Mouse (Mus musculus) liver, embryonic 13.5 days (tissue): ENCODE results near the gene Olfr279. TPM values are rescaled to one million over a fixed set of nuclear protein-coding genes. Genes with fewer than 3 reads are reported as not detected.

ENCODE experiments used
- ATAC-seq: fragments of 200-750 bp; cut with Nextera tagmentation; 2 replicates; pipeline ENCODE4 v1.8.0; 2017; ENCODE audit warnings: low read depth, mild to moderate bottlenecking, moderate number of reproducible peaks, moderate library complexity
- DNase-seq: peaks from one replicate; pipeline ENCODE4 v3.0.0; 2022
- H3K27ac ChIP-seq: fragments of 300-500 bp; sonication (generic); 2 replicates; pipeline ENCODE4 v1.5.1; 2015; ENCODE audit warnings: moderate library complexity, mild to moderate bottlenecking, inconsistent platforms
- H3K27me3 ChIP-seq: fragments of 300-500 bp; sonication (generic); 2 replicates; pipeline ENCODE4 v1.6.1; 2015; ENCODE audit warnings: mild to moderate bottlenecking, inconsistent platforms
- H3K36me3 ChIP-seq: fragments of 300-500 bp; sonication (generic); 2 replicates; pipeline ENCODE4 v1.6.1; 2015; ENCODE audit warnings: mild to moderate bottlenecking, inconsistent platforms
- H3K4me1 ChIP-seq: fragments of 300-500 bp; sonication (generic); replicated peaks from 2 replicates; pipeline ENCODE4 v1.6.1; 2015; ENCODE audit warnings: inconsistent platforms
- H3K4me2 ChIP-seq: fragments of 300-500 bp; sonication (generic); 2 replicates; pipeline ENCODE4 v1.6.1; 2015; ENCODE audit warnings: inconsistent platforms, mild to moderate bottlenecking, moderate library complexity
- H3K4me3 ChIP-seq: fragments of 300-500 bp; sonication (generic); replicated peaks from 2 replicates; pipeline ENCODE4 v1.5.1; 2015; ENCODE audit warnings: mild to moderate bottlenecking, inconsistent platforms
- H3K9ac ChIP-seq: fragments of 300-500 bp; sonication (generic); 2 replicates; pipeline ENCODE4 v1.6.1; 2015; ENCODE audit warnings: mild to moderate bottlenecking, inconsistent platforms
- H3K9me3 ChIP-seq: fragments of 300-500 bp; sonication (generic); replicated peaks from 2 replicates; pipeline ENCODE4 v1.6.1; 2016; ENCODE audit warnings: inconsistent platforms
- WGBS: fragments of 180-500 bp; shearing (Covaris S2); methylation state at CpG from one replicate; pipeline ENCODE4 v1.1.7; 2015; ENCODE audit not compliant: insufficient replicate concordance; 5-methylcytosine and 5-hydroxymethylcytosine counted together
- polyA plus RNA-seq: library from polyadenylated mRNA; unstranded; fragments of >200 nt; fragmentation: Nextera tagmentation; extraction: Ambion mirVana; gene quantifications from 2 replicates; pipeline ENCODE4 v1.2.1, GENCODE M21; 2015

Olfr279 gene
- polyA plus RNA-seq: not detected in 2 replicates

DNA sequence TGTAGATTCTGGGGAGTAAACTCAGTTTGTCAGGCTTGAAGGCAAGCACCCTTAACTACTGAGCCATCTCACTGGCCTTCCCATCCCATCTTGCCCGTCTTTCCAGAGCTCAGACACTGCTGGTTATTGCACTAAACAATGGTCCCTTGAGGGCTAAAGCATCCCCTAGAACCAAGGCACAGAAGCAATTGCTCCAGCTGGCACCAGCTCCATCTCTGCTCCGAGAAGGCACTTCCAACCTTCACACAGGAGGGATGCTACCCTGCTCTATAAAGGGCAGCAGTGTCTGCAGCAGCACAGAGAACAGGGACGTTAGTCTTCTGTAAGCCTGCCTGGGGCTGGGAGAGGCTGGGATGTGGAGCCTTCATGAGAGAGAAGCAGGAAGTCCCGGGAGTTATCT lies at the start of gene Olfr279:
TSS of gene Olfr279 (plus strand) at position 301 of the 400 bp plus-strand sequence.
- H3K9me3 ChIP-seq: no peaks in the 10 kb centered on the region
- no peak within 1 kb of the TSS for H3K27ac ChIP-seq
- no peaks in the 10 kb centered on the region for H3K4me1 ChIP-seq
- WGBS: 34% methylated on average over 4 of the region's 4 CpGs
- H3K27me3 ChIP-seq: no peaks in the 10 kb centered on the region
- ATAC-seq (no peak), DNase-seq (no peak)
- H3K9ac ChIP-seq: no peak within 1 kb of the TSS
- H3K36me3 ChIP-seq: no peaks in the 10 kb centered on the region
- H3K4me3 ChIP-seq: no peak within 1 kb of the TSS
- no peak within 1 kb of the TSS for H3K4me2 ChIP-seq

DNA sequence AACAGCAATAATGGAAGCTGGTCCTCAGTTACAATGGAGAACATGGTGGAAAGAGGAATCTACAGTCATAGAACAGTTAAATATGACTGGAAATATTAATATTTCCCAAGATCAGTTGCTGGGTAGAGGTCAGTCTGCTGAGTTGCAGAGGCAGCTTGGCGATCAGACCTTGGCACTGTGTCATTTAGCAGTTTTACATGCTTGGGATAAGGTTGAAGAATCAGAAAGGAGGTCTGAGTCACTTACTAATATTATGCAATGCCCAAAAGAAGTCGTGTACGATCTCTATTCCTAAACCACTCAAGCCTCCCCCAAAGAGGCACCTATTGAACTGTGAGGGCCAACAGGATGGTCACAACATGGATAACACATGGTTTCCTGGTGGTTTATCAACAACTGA lies 47.6 kb upstream of the Olfr279 start:
- no peaks in the 10 kb centered on the region for H3K27me3 ChIP-seq
- DNase-seq (no peak), ATAC-seq (no peak)
- H3K27ac ChIP-seq: no peak overlapping the region
- no peak overlapping the region for H3K4me3 ChIP-seq
- H3K36me3 ChIP-seq: no peaks in the 10 kb centered on the region
- H3K4me1 ChIP-seq: no peaks in the 10 kb centered on the region
- H3K4me2 ChIP-seq: no peak overlapping the region
- no peak overlapping the region for H3K9ac ChIP-seq
- WGBS: 47% methylated on average over 3 of the region's 3 CpGs
- no peaks in the 10 kb centered on the region for H3K9me3 ChIP-seq

DNA sequence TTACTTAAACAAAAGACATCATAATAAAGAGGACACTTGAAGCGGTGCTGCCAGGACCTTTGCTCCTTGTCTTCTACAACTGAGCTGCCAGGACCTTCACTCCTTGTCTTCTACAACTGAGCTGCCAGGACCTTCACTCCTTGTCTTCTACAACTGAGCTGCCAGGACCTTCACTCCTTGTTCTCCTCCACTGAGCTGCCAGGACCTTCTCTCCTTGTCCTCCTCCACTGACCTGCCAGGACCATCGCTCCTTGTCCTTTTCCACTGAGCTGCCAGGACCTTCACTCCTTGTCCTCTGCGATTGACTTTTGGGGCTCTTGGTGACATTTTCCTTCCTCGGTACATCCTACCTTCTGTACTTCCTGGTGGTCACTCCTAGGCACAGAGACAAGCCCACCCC lies 43.7 kb upstream of the Olfr279 start:
- 46% methylated on average over 4 of the region's 4 CpGs for WGBS
- DNase-seq: no peak
- Histone ChIP-seq H3K4me2 (no peak overlapping the region), H3K4me3 (no peak overlapping the region), H3K9me3 (no peaks in the 10 kb centered on the region), H3K27me3 (no peaks in the 10 kb centered on the region), H3K27ac (no peak overlapping the region), H3K36me3 (no peaks in the 10 kb centered on the region), H3K9ac (no peak overlapping the region), H3K4me1 (no peaks in the 10 kb centered on the region)
- no peak for ATAC-seq

DNA sequence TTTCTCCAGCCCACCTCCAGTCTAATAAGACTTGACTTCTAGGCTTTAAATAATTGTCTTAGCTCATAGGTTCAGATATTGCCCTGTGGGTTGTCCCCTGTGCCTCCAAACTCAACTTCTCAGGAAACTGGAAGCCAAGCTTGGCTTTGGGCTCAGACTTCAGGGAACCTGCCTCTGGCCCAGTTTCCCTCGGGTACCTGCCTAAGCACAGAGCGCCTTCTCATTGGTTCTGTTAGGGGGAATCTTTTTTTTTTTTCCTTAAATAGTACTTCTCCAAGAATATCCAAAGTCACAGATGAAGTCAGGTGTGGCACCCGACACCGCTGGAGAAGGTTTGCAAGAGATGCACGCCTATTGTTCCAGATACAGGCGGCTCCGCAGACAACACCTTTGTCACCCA lies 39.9 kb upstream of the Olfr279 start, which contains the start of gene Olfr281:
TSS of gene Olfr281 (plus strand) at position 301 of the 400 bp plus-strand sequence.
- no peak for DNase-seq

DNA sequence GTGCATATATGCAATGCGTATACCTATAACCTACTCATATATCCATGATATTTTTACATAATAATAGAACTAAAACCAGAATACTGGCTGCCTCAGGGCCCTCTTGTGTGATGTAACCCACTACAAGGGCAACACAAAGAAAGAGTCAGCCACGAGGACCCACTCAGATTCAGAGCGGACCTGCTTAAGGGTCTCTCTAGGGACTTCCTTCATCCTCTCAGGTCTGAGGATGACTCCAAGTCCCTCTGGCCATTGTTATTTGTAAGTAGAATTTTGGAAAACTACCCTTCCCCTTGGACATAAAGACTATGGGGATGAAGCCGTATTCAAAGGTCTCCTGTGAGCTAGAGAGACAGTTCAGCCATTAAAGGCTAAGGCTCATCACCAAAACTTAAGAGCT lies 22.6 kb upstream of the Olfr279 start, which contains the start of gene OR5BS1P:
TSS of gene OR5BS1P (plus strand) at position 301 of the 400 bp plus-strand sequence.
- Histone ChIP-seq H3K27ac (no peak within 1 kb of the TSS), H3K36me3 (no peaks in the 10 kb centered on the region), H3K4me2 (no peak within 1 kb of the TSS), H3K4me1 (no peaks in the 10 kb centered on the region), H3K9me3 (no peaks in the 10 kb centered on the region), H3K9ac (no peak within 1 kb of the TSS), H3K4me3 (no peak within 1 kb of the TSS), H3K27me3 (no peaks in the 10 kb centered on the region)
- WGBS: 68% methylated on average over 4 of the region's 4 CpGs
- no peak for ATAC-seq
- DNase-seq: no peak

More for the DNA sequence above, 39.9 kb upstream of the Olfr279 start, which contains the start of gene Olfr281:
- Histone ChIP-seq H3K4me1 (no peaks in the 10 kb centered on the region), H3K4me2 (no peak within 1 kb of the TSS), H3K9ac (no peak within 1 kb of the TSS), H3K27me3 (no peaks in the 10 kb centered on the region), H3K36me3 (no peaks in the 10 kb centered on the region), H3K4me3 (no peak within 1 kb of the TSS), H3K27ac (no peak within 1 kb of the TSS), H3K9me3 (no peaks in the 10 kb centered on the region)
- WGBS: 71% methylated on average over 7 of the region's 7 CpGs
- ATAC-seq: no peak

DNA sequence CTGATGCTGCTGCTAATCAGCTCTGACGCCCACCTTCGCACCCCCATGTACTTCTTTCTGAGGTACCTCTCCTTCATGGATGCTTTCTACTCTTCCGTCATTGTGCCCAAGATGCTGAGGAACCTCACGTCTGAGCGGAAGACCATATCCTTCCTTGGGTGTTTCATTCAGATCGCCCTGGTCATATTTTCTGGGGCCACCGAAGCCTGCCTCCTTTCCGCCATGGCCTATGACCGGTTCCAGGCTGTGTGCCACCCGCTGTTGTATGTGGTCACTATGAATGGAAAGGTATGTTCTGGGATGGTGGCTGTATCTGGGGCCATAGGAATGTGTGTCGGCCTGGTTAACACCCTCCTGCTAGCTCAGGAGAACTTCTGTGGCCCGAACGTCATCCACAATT lies 20.7 kb upstream of the Olfr279 start:
- no peak overlapping the region for H3K27ac ChIP-seq
- no peak overlapping the region for H3K4me3 ChIP-seq
- H3K27me3 ChIP-seq: no peaks in the 10 kb centered on the region
- H3K36me3 ChIP-seq: no peaks in the 10 kb centered on the region
- no peak for ATAC-seq
- H3K9ac ChIP-seq: no peak overlapping the region
- DNase-seq: no peak
- H3K4me2 ChIP-seq: no peak overlapping the region
- no peaks in the 10 kb centered on the region for H3K4me1 ChIP-seq
- H3K9me3 ChIP-seq: no peaks in the 10 kb centered on the region
- 73% methylated on average over 13 of the region's 13 CpGs for WGBS

DNA sequence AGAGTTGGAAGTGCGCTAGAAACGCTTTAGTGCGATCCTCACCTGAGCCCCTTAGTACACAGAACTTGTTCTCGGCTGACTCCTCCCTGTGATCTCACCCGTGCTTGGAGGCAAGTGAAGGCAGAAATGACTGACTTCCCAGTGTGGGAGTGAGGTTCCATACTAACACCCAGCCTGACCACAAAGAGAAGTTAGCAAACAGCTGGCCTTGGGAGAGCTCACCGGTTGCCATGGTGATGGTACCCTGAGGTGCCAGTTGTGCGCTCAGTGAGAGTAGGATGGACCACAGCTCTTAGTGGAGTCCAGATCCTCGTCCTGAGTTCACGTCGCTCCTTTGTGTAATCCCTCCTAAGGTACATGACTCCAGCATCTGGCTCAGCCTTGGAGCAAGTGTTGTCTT lies 17.2 kb upstream of the Olfr279 start:
- H3K9ac ChIP-seq: no peak overlapping the region
- no peak overlapping the region for H3K4me3 ChIP-seq
- no peaks in the 10 kb centered on the region for H3K27me3 ChIP-seq
- H3K4me2 ChIP-seq: no peak overlapping the region
- no peaks in the 10 kb centered on the region for H3K9me3 ChIP-seq
- H3K4me1 ChIP-seq: no peaks in the 10 kb centered on the region
- 67% methylated on average over 10 of the region's 10 CpGs for WGBS
- no peak for DNase-seq
- no peak overlapping the region for H3K27ac ChIP-seq
- ATAC-seq: no peak
- H3K36me3 ChIP-seq: no peaks in the 10 kb centered on the region

DNA sequence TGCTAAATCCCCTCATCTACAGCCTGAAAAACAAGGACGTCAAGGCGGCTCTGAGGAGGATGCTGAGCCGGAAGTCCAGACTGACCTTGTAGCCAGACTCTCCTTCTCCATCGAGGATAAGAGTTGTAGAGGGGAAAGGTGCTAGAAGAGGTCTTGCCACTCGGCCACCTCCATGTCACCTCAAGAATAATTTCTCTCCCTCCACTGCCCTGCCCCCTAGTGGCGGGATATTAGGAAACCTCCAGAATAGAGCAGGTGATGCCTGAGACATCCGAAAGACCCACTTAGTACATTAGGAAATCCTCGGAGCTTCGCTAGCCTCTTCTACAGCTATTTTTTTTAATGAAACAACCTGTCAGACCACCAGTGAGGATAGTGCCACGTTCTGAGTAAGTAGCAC lies 16.8 kb upstream of the Olfr279 start:
- H3K4me2 ChIP-seq: no peak overlapping the region
- H3K27me3 ChIP-seq: no peaks in the 10 kb centered on the region
- H3K9ac ChIP-seq: no peak overlapping the region
- H3K4me3 ChIP-seq: no peak overlapping the region
- no peak overlapping the region for H3K27ac ChIP-seq
- H3K4me1 ChIP-seq: no peaks in the 10 kb centered on the region
- ATAC-seq (no peak), DNase-seq (peak; percentile 9)
- no peaks in the 10 kb centered on the region for H3K36me3 ChIP-seq
- H3K9me3 ChIP-seq: no peaks in the 10 kb centered on the region
- 40% methylated on average over 10 of the region's 10 CpGs for WGBS

DNA sequence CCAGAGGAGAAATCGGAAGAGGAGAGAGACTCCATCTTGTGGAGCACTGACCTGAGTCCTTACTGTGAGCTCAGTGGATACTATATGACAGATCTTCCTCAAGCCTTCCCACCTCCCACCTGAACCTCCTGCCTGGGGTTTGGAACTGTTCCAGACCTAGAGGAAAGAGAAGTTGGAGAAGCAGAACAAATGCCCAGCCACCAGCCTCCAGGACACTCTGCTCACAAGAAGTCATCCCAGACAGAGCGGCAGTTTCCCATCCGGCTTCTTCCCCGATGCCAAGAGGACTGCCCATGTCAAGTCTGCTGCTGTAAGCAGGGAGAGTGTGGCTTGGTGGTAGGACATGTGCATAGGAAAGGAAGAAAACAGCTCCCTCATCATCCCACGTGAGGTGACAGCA lies 15.9 kb upstream of the Olfr279 start:
- H3K4me1 ChIP-seq: no peaks in the 10 kb centered on the region
- ATAC-seq: no peak
- no peak for DNase-seq
- H3K4me2 ChIP-seq: no peak overlapping the region
- no peaks in the 10 kb centered on the region for H3K9me3 ChIP-seq
- no peak overlapping the region for H3K27ac ChIP-seq
- H3K9ac ChIP-seq: no peak overlapping the region
- no peak overlapping the region for H3K4me3 ChIP-seq
- 67% methylated on average over 5 of the region's 5 CpGs for WGBS
- H3K27me3 ChIP-seq: no peaks in the 10 kb centered on the region
- H3K36me3 ChIP-seq: no peaks in the 10 kb centered on the region

DNA sequence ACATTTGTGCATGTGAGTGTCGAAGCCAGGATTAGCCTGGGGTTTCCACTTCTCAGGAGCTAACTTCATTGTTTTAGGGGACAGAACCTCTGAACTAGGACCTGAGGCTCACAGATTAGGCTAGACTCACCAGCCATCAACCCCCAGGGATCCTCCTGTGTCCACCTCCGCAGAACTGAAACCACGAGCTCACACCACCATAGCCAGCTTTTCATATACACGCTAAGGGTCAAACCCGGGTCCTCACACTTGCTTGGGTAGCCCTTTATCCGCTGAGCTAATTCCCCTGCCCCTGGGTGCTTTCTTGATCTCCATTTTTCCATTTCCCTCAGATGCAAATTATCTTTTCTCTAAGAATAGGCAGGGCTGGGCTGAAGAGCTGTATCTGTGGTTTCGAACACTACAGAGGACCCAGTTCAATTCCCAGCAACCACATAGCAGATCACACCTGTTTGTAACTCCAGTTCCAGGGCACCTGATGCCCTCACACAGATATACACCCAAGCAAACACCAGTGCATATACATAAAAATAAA lies 12.6 kb upstream of the Olfr279 start:
- no peaks in the 10 kb centered on the region for H3K36me3 ChIP-seq
- 60% methylated on average over 7 of the region's 7 CpGs for WGBS
- H3K4me3 ChIP-seq: no peak overlapping the region
- no peaks in the 10 kb centered on the region for H3K9me3 ChIP-seq
- H3K4me1 ChIP-seq: no peaks in the 10 kb centered on the region
- no peak for DNase-seq
- no peak overlapping the region for H3K9ac ChIP-seq
- no peak overlapping the region for H3K27ac ChIP-seq
- no peak for ATAC-seq
- H3K4me2 ChIP-seq: no peak overlapping the region
- H3K27me3 ChIP-seq: no peaks in the 10 kb centered on the region

DNA sequence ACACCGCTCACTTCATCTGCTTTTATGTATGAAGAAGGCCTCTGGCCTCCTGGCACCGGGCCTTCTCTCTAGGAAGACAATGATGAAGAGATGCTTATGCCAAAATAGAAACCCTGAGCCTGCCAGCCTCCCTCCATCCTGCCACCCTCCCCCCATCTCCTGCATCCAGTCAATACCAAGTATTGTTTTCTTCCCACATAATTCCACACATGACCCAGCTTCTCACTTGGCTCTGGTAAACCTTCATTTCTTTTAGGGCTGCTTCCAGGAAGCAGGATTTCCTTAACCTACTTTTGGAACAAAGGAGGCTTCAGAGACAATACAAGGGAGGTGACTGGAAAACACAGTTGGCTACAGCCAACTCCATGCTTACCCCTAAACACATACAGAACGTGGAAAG lies 9.5 kb upstream of the Olfr279 start, which contains the start of gene Lalba:
TSS of gene Lalba (minus strand) at position 21 of the 400 bp plus-strand sequence.
- no peaks in the 10 kb centered on the region for H3K9me3 ChIP-seq
- no peak within 1 kb of the TSS for H3K27ac ChIP-seq
- 41% methylated on average over 3 of the region's 3 CpGs for WGBS
- DNase-seq (no peak), ATAC-seq (no peak)
- H3K27me3 ChIP-seq: no peaks in the 10 kb centered on the region
- no peak within 1 kb of the TSS for H3K9ac ChIP-seq
- H3K36me3 ChIP-seq: no peaks in the 10 kb centered on the region
- H3K4me1 ChIP-seq: no peaks in the 10 kb centered on the region
- H3K4me3 ChIP-seq: no peak within 1 kb of the TSS
- no peak within 1 kb of the TSS for H3K4me2 ChIP-seq
